Mouse (Mus musculus) midbrain, embryonic 11.5 days (tissue): Measurements from ENCODE around the gene Asb7. TPM values are rescaled to one million over a fixed set of nuclear protein-coding genes. Genes with fewer than 3 reads are reported as not detected.

ENCODE experiments used
- ATAC-seq: fragments of 200-750 bp; cut with Nextera tagmentation; 2 replicates; pipeline ENCODE4 v1.8.0; 2017; ENCODE audit warnings: moderate TSS enrichment, moderate library complexity; ENCODE audit not compliant: low FRiP score
- DNase-seq: peaks from one replicate; pipeline ENCODE4 v3.0.0; 2015; ENCODE audit warnings: low spot score; ENCODE audit errors: missing footprints
- H3K27ac ChIP-seq: fragments of 300-500 bp; sonication (generic); 2 replicates; pipeline ENCODE4 v1.5.1; 2014; ENCODE audit warnings: low read depth, low read length
- H3K27me3 ChIP-seq: fragments of 300-500 bp; sonication (generic); 2 replicates; pipeline ENCODE4 v1.6.1; 2014; ENCODE audit warnings: mild to moderate bottlenecking, low read length, moderate library complexity, mixed read lengths; ENCODE audit not compliant: control insufficient read depth, insufficient read depth
- H3K36me3 ChIP-seq: fragments of 300-500 bp; sonication (generic); 2 replicates; pipeline ENCODE4 v1.6.1; 2014; ENCODE audit warnings: mild to moderate bottlenecking, low read length, moderate library complexity, mixed read lengths; ENCODE audit not compliant: control insufficient read depth, insufficient read depth
- H3K4me1 ChIP-seq: fragments of 300-500 bp; sonication (generic); 2 replicates; pipeline ENCODE4 v1.6.1; 2014; ENCODE audit warnings: low read length; ENCODE audit not compliant: control insufficient read depth, insufficient read depth
- H3K4me2 ChIP-seq: fragments of 300-500 bp; sonication (generic); 2 replicates; pipeline ENCODE4 v1.6.1; 2014; ENCODE audit warnings: mild to moderate bottlenecking, moderate library complexity
- H3K4me3 ChIP-seq: fragments of 300-500 bp; sonication (generic); 2 replicates; pipeline ENCODE4 v1.5.1; 2014; ENCODE audit warnings: low read depth, low read length
- H3K9ac ChIP-seq: fragments of 300-500 bp; sonication (generic); 2 replicates; pipeline ENCODE4 v1.6.1; 2014; ENCODE audit warnings: low read length
- H3K9me3 ChIP-seq: fragments of 300-500 bp; sonication (generic); 2 replicates; pipeline ENCODE4 v1.6.1; 2016; ENCODE audit warnings: low read length; ENCODE audit not compliant: control insufficient read depth
- WGBS: fragments of 180-500 bp; shearing (Covaris S2); extraction: QIAGEN DNeasy Blood & Tissue Kit; methylation state at CpG from one replicate; pipeline ENCODE4 v1.1.7; 2014; 5-methylcytosine and 5-hydroxymethylcytosine counted together
- polyA plus RNA-seq: library from polyadenylated mRNA; unstranded; fragments of >200 nt; fragmentation: Nextera tagmentation; extraction: Ambion mirVana; gene quantifications from 2 replicates; pipeline ENCODE4 v1.2.1, GENCODE M21; 2014

Gene Asb7
- 15.8 and 17.0 TPM in 2 replicates for polyA plus RNA-seq

GRCm38 (mm10) chr7:66689294-66689619 lies at the start of gene Asb7:
TSS of gene Asb7 (minus strand) at chr7:66689596.
- Histone ChIP-seq H3K9ac (peak within 1 kb of the TSS; percentile 84), H3K36me3 (no peaks in the 10 kb centered on the region), H3K27ac (peak within 1 kb of the TSS; percentile 89), H3K4me1 (peaks cover 11% of the 10 kb centered on the region; the same call in 1 of the 2 replicates), H3K27me3 (no peaks in the 10 kb centered on the region), H3K4me3 (peak within 1 kb of the TSS; percentile 80), H3K4me2 (peak within 1 kb of the TSS; percentile 88), H3K9me3 (no peaks in the 10 kb centered on the region)
- ATAC-seq: no peak; the same call in 1 of the 2 replicates
- no peak for DNase-seq
- under 1% methylated on average over 17 of the region's 18 CpGs for WGBS

DNA sequence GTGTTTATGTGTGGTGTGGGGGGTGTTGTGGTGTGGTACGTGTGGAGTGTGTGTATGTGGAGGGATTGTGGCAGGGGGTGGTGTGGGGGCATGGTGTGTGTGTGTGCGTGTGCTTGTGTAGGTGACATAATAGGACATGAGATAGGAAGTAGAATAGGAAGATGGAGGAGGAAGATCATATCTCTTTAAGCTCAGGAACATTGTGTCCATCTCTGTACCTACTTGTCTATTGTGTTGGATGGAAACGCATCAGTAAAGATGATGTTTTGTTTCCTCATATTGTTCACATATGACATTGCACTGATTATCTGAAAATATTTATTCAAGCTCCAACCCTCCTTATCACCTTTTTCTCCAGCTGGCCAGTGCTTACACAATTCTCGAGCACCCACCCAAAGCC lies 48.0 kb upstream of the Asb7 start:
- 87% methylated on average over 4 of the region's 4 CpGs for WGBS
- DNase-seq: no peak
- Histone ChIP-seq H3K4me1 (no peaks in the 10 kb centered on the region), H3K27ac (no peak overlapping the region), H3K36me3 (no peaks in the 10 kb centered on the region), H3K9me3 (no peaks in the 10 kb centered on the region), H3K27me3 (no peaks in the 10 kb centered on the region), H3K9ac (no peak overlapping the region), H3K4me2 (no peak overlapping the region), H3K4me3 (no peak overlapping the region)
- no peak for ATAC-seq

DNA sequence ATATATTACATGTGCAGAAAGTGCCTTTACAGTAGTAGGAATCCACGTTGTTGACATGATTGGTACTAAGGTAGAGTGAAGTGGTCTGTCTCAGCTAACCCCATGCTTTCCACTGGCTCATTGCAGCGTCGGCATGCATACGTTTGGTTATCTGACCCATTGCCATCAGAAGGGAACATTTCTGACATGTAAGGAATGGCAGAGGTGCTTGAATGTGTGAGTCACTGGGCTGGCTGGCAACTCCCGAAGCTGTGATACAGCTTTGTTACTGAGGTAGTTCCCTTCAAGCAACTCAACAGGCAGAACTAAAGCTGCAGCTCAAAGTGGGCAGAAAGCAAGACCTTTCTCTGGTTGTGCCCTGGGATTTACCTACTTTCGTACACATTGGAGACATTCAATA lies 45.6 kb upstream of the Asb7 start:
- Histone ChIP-seq H3K9me3 (no peaks in the 10 kb centered on the region), H3K4me2 (no peak overlapping the region), H3K4me1 (no peaks in the 10 kb centered on the region), H3K9ac (no peak overlapping the region), H3K27me3 (no peaks in the 10 kb centered on the region), H3K27ac (no peak overlapping the region), H3K36me3 (no peaks in the 10 kb centered on the region), H3K4me3 (no peak overlapping the region)
- 92% methylated on average over 6 of the region's 6 CpGs for WGBS
- ATAC-seq (no peak), DNase-seq (no peak)

DNA sequence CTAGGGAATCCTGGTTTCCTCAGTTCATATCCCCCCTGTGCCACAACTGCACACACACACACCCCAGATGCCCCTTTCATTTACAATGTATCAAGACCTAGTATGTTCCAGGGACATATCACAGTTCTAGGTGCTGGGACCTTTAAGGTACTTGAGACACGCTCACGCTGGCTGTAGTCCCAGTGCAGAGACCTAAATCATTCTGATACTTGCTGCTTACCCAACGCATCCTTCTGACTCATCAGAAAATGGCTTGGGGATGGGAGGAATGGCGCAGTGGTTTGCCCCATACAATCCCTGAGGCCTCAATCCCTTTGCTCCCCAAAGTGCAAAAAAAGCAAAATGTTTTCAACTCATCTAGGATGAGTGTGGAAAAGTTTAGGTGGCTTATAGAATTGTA lies 45.1 kb upstream of the Asb7 start:
- Histone ChIP-seq H3K27ac (no peak overlapping the region), H3K9ac (no peak overlapping the region), H3K27me3 (no peaks in the 10 kb centered on the region), H3K4me2 (no peak overlapping the region), H3K4me1 (no peaks in the 10 kb centered on the region), H3K9me3 (no peaks in the 10 kb centered on the region), H3K36me3 (no peaks in the 10 kb centered on the region), H3K4me3 (no peak overlapping the region)
- ATAC-seq: no peak
- WGBS: 100% methylated on average over 4 of the region's 4 CpGs
- DNase-seq: no peak

- Histone ChIP-seq H3K27me3 (no peaks in the 10 kb centered on the region), H3K4me1 (no peaks in the 10 kb centered on the region), H3K4me3 (no peak overlapping the region), H3K27ac (no peak overlapping the region), H3K4me2 (no peak overlapping the region), H3K9me3 (no peaks in the 10 kb centered on the region), H3K9ac (no peak overlapping the region), H3K36me3 (no peaks in the 10 kb centered on the region)
- DNase-seq: peak; percentile 59
- WGBS: 90% methylated on average over 11 of the region's 11 CpGs
- ATAC-seq: no peak
These were observed 44.5 kb upstream of the Asb7 start for GRCm38 (mm10) chr7:66733882-66734281.

- no peak for ATAC-seq
- no peaks in the 10 kb centered on the region for H3K36me3 ChIP-seq
- H3K9ac ChIP-seq: no peak overlapping the region
- H3K27ac ChIP-seq: no peak overlapping the region
- no peaks in the 10 kb centered on the region for H3K9me3 ChIP-seq
- H3K4me1 ChIP-seq: no peaks in the 10 kb centered on the region
- no peak overlapping the region for H3K4me2 ChIP-seq
- 92% methylated on average over 17 of the region's 17 CpGs for WGBS
- DNase-seq: no peak
- no peak overlapping the region for H3K4me3 ChIP-seq
- no peaks in the 10 kb centered on the region for H3K27me3 ChIP-seq
These were observed 44.0 kb upstream of the Asb7 start for GRCm38 (mm10) chr7:66733431-66733830.

DNA sequence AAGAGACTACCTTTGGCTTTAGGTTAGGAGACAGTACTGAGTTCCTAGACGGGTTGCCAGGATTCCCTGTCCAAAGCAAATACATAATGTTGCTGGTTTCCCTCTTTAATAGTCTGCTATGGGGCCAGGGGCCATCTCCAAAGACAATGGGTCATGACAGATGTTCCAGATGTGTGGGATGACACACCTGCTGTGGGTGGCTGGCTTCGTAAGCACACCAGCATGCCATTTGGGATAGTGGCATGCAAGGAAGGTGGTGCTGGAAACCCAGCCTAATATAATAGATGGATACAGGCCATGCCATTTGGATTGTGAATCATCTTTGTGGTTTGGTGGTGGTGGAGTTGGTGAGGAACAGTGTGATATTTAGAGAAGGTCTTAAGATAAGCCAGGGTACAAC lies 39.8 kb upstream of the Asb7 start:
- no peaks in the 10 kb centered on the region for H3K9me3 ChIP-seq
- no peak overlapping the region for H3K9ac ChIP-seq
- ATAC-seq (no peak), DNase-seq (no peak)
- no peaks in the 10 kb centered on the region for H3K36me3 ChIP-seq
- no peaks in the 10 kb centered on the region for H3K27me3 ChIP-seq
- no peak overlapping the region for H3K4me2 ChIP-seq
- H3K4me3 ChIP-seq: no peak overlapping the region
- H3K4me1 ChIP-seq: no peaks in the 10 kb centered on the region
- H3K27ac ChIP-seq: no peak overlapping the region
- 81% methylated on average over 2 of the region's 2 CpGs for WGBS

- no peak for DNase-seq
- Histone ChIP-seq H3K4me3 (no peak overlapping the region), H3K9ac (no peak overlapping the region), H3K36me3 (no peaks in the 10 kb centered on the region), H3K27ac (no peak overlapping the region), H3K4me2 (no peak overlapping the region), H3K9me3 (no peaks in the 10 kb centered on the region), H3K27me3 (no peaks in the 10 kb centered on the region), H3K4me1 (no peaks in the 10 kb centered on the region)
- WGBS: 90% methylated on average over 6 of the region's 6 CpGs
- ATAC-seq: no peak
These were observed 38.7 kb upstream of the Asb7 start for GRCm38 (mm10) chr7:66728072-66728471.

DNA sequence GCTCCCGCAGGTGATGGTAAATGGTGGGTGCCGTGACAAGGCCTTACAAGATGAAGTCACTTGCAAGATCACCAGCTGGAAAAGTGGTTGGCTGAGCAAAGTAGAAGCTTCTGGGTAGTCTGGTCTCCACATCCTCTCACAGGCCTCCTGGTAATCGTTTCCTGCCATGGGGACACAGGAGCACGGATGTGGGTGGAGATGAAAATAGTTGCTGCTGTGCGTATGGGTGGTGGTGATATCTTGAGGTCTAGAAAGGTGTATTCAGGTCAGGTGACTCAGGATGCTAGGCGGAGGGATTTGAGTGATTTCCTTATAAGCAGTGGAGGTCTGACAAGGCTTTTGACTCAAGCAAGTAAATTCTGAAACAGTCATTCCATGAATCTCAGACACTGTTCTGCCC lies 35.6 kb upstream of the Asb7 start:
- ATAC-seq (no peak), DNase-seq (no peak)
- no peaks in the 10 kb centered on the region for H3K4me1 ChIP-seq
- no peak overlapping the region for H3K4me3 ChIP-seq
- H3K4me2 ChIP-seq: no peak overlapping the region
- no peak overlapping the region for H3K27ac ChIP-seq
- H3K27me3 ChIP-seq: no peaks in the 10 kb centered on the region
- no peaks in the 10 kb centered on the region for H3K9me3 ChIP-seq
- 92% methylated on average over 6 of the region's 6 CpGs for WGBS
- no peak overlapping the region for H3K9ac ChIP-seq
- no peaks in the 10 kb centered on the region for H3K36me3 ChIP-seq

- no peak overlapping the region for H3K9ac ChIP-seq
- no peaks in the 10 kb centered on the region for H3K27me3 ChIP-seq
- H3K4me1 ChIP-seq: no peaks in the 10 kb centered on the region
- H3K4me2 ChIP-seq: no peak overlapping the region
- H3K36me3 ChIP-seq: no peaks in the 10 kb centered on the region
- no peak for DNase-seq
- no peak for ATAC-seq
- WGBS: 89% methylated on average over 4 of the region's 4 CpGs
- H3K9me3 ChIP-seq: no peaks in the 10 kb centered on the region
- no peak overlapping the region for H3K4me3 ChIP-seq
- no peak overlapping the region for H3K27ac ChIP-seq
These were observed 35.1 kb upstream of the Asb7 start for GRCm38 (mm10) chr7:66724514-66724913.
